Mouse (Mus musculus) hematopoietic stem cell, adult 5-6 weeks (primary cell): Measurements from ENCODE around the gene Tle4. TPM values are rescaled to one million over a fixed set of nuclear protein-coding genes. Genes with fewer than 3 reads are reported as not detected.
A peak's percentile ranks its signal among the peaks of the same experiment; 100 is the strongest.
"Not testable (repeated sequence)": the region's sequence is repeated elsewhere in the genome, so short reads cannot be mapped to it uniquely, and the experiment has no call there.

Experiments
- ATAC-seq, 2 experiments: fragments of 125-278 bp in 1 of 2; replicated peaks in 1 of 2; 2 replicates each; pipeline ENCODE4 v1.8.0; 2016 to 2017; ENCODE audit warnings: inconsistent platforms in 2 of 2, mild to moderate bottlenecking in 2 of 2, moderate number of reproducible peaks in 2 of 2, low read depth in 1 of 2, moderate TSS enrichment in 1 of 2; ENCODE audit not compliant: low FRiP score in 2 of 2, poor library complexity in 2 of 2, severe bottlenecking in 2 of 2, insufficient read depth in 1 of 2, low TSS enrichment in 1 of 2
- total RNA-seq: library from RNA; stranded (forward); fragments of 172-1452, 232-1000 nt; gene quantifications from 2 replicates; pipeline ENCODE4 v1.2.3, GENCODE M21; 2017

Tle4 gene
- total RNA-seq = 21.5 and 35.5 TPM in 2 replicates

- ATAC-seq = peak; percentile 91 to 97
Observed at GRCm38 (mm10) chr19:14597917-14598689, at the start of gene Tle4. Tle4 (minus strand) TSS chr19:14598051.

GRCm38 (mm10) chr19:14645666-14646065 lies 47.8 kb upstream of the Tle4 start:
- no peak for ATAC-seq

- ATAC-seq = no peak
Observed at GRCm38 (mm10) chr19:14644756-14645155, 46.9 kb upstream of the Tle4 start.

- not testable (repeated sequence) for ATAC-seq
Observed at GRCm38 (mm10) chr19:14643091-14643490, 45.2 kb upstream of the Tle4 start.

- ATAC-seq = no peak
Observed at GRCm38 (mm10) chr19:14642663-14643062, 44.8 kb upstream of the Tle4 start.

- ATAC-seq = peak; percentile 86 to 89
Observed at GRCm38 (mm10) chr19:14635213-14635928, 37.5 kb upstream of the Tle4 start.

GRCm38 (mm10) chr19:14623355-14623754 lies 25.5 kb upstream of the Tle4 start:
- no peak for ATAC-seq

- peak in 1 of 2 experiments; percentile 37; a peak in 1 of 4 replicates for ATAC-seq
Observed at GRCm38 (mm10) chr19:14620534-14620933, 22.7 kb upstream of the Tle4 start.

GRCm38 (mm10) chr19:14619814-14620213 lies 22.0 kb upstream of the Tle4 start:
- ATAC-seq = no peak

- no peak for ATAC-seq
Observed at GRCm38 (mm10) chr19:14614816-14615215, 17.0 kb upstream of the Tle4 start.

- ATAC-seq = peak; percentile 25 to 56; a peak in 2 of 4 replicates
Observed at GRCm38 (mm10) chr19:14610542-14611317, 12.9 kb upstream of the Tle4 start.

GRCm38 (mm10) chr19:14600841-14601240 lies 3.0 kb upstream of the Tle4 start:
- no peak for ATAC-seq

- ATAC-seq = no peak
Observed at GRCm38 (mm10) chr19:14600354-14600753, 2.5 kb upstream of the Tle4 start.

- ATAC-seq = no peak
Observed at GRCm38 (mm10) chr19:14599851-14600251, 2.0 kb upstream of the Tle4 start.

- peak in 1 of 2 experiments; percentile 9; a peak in 1 of 4 replicates for ATAC-seq
Observed at GRCm38 (mm10) chr19:14598690-14599288, 938 bp upstream of the Tle4 start.

- ATAC-seq = peak; percentile 6 to 8; a peak in 2 of 4 replicates
Observed at GRCm38 (mm10) chr19:14596941-14597916, 622 bp downstream of the Tle4 start.
